Mouse (Mus musculus): ENCODE data around the gene Ccdc36. TPM values are rescaled to one million over a fixed set of nuclear protein-coding genes. Genes with fewer than 3 reads are reported as not detected.

Ccdc36 gene
- 0.96 and 0.99 TPM in 2 replicates for polyA plus RNA-seq (2015; fragmentation: Nextera tagmentation; extraction: Ambion mirVana)

DNA sequence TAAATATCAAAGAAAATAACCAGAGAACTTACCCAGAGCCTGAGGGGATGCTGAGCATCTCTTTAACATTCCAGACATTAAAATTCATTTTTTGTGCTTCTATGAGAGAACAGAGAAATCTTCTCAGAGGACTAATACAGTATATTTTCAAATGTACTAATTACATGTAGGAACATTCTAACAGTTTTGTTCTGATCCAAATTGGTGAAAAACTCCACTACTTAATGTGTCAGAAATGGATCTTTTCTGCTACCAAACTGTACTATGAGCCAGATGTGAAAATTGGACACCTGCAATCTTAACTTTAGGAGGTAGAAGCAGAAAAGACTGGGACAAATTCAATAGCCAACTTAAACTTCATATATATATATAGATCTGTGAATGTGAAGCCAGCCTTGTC lies at the start of gene Ccdc36:
Ccdc36 (minus strand) TSS at position 101 of the 400 bp plus-strand sequence.
- no peak within 1 kb of the TSS for H3K27ac ChIP-seq (ENCODE audit: low read length)
- H3K27me3 ChIP-seq (replicated peaks; ENCODE audit: control insufficient read depth, insufficient read depth, low read length) = no peaks in the 10 kb centered on the region
- no peak for ATAC-seq
- no peaks in the 10 kb centered on the region for H3K36me3 ChIP-seq (ENCODE audit: control insufficient read depth, insufficient read depth)
- no peak within 1 kb of the TSS for H3K4me2 ChIP-seq (ENCODE audit: low read length)
- no peak within 1 kb of the TSS for H3K4me3 ChIP-seq (replicated peaks; ENCODE audit: low read length)
- no peak within 1 kb of the TSS for H3K9ac ChIP-seq (replicated peaks; ENCODE audit: low read depth, low read length)
- no peaks in the 10 kb centered on the region for H3K4me1 ChIP-seq (replicated peaks; ENCODE audit: control insufficient read depth, insufficient read depth, low read length)
- no peaks in the 10 kb centered on the region for H3K9me3 ChIP-seq (ENCODE audit: control insufficient read depth, low read length)

DNA sequence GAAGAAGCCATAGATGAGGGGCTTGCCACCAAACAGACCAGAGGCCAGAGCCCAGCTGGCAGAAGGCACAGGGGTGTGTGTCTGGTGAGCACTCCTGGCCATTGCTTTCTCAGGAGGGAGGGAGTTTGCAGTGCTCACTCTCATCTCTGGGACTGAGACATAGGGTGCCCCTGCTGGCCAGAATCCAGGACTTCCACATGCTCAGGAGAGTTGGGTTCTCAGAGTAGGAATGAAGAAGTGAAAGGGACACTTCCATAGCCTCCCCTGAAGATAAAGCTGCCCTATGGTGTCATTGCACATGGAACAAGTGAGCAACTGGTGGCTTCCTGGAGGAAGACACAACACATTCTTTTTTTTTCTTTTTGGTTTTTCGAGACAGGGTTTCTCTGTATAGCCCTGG lies 46.2 kb upstream of the Ccdc36 start:
- Histone ChIP-seq H3K27me3 (replicated peaks; ENCODE audit: control insufficient read depth, insufficient read depth, low read length) (no peaks in the 10 kb centered on the region), H3K4me3 (replicated peaks; ENCODE audit: low read length) (no peak overlapping the region), H3K36me3 (ENCODE audit: control insufficient read depth, insufficient read depth) (no peaks in the 10 kb centered on the region), H3K27ac (ENCODE audit: low read length) (no peak overlapping the region), H3K4me2 (ENCODE audit: low read length) (no peak overlapping the region), H3K9ac (replicated peaks; ENCODE audit: low read depth, low read length) (no peak overlapping the region), H3K9me3 (ENCODE audit: control insufficient read depth, low read length) (no peaks in the 10 kb centered on the region), H3K4me1 (replicated peaks; ENCODE audit: control insufficient read depth, insufficient read depth, low read length) (peaks cover 7% of the 10 kb centered on the region)
- ATAC-seq = no peak
- WGBS = 42% methylated on average over 1 of the region's 1 CpGs

DNA sequence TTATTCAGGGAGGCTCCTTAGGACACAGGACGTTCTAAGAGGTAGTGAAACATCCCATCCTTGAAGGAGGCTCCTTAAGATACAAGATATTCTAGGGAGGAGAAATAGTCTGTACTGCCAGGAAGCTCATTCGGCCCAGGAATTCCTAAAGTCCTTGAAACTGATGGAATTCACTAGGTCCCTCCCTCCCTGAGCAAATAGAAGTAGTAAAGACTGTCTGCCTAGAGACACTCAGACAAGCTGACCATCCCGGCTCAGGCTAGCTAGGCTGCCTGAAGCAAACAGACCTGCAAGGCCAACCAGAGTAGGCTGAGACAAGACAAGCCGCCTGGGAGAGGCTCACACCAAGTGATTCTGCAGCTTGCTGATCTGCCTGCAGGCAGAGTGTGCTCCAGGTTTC lies 41.6 kb upstream of the Ccdc36 start:
- no peak overlapping the region for H3K4me3 ChIP-seq (replicated peaks; ENCODE audit: low read length)
- WGBS = 80% methylated on average over 4 of the region's 4 CpGs
- no peaks in the 10 kb centered on the region for H3K4me1 ChIP-seq (replicated peaks; ENCODE audit: control insufficient read depth, insufficient read depth, low read length)
- no peak overlapping the region for H3K27ac ChIP-seq (ENCODE audit: low read length)
- no peaks in the 10 kb centered on the region for H3K27me3 ChIP-seq (replicated peaks; ENCODE audit: control insufficient read depth, insufficient read depth, low read length)
- ATAC-seq = no peak
- H3K36me3 ChIP-seq (ENCODE audit: control insufficient read depth, insufficient read depth) = peaks cover 4% of the 10 kb centered on the region
- no peak overlapping the region for H3K4me2 ChIP-seq (ENCODE audit: low read length)
- H3K9ac ChIP-seq (replicated peaks; ENCODE audit: low read depth, low read length) = no peak overlapping the region
- no peaks in the 10 kb centered on the region for H3K9me3 ChIP-seq (ENCODE audit: control insufficient read depth, low read length)

DNA sequence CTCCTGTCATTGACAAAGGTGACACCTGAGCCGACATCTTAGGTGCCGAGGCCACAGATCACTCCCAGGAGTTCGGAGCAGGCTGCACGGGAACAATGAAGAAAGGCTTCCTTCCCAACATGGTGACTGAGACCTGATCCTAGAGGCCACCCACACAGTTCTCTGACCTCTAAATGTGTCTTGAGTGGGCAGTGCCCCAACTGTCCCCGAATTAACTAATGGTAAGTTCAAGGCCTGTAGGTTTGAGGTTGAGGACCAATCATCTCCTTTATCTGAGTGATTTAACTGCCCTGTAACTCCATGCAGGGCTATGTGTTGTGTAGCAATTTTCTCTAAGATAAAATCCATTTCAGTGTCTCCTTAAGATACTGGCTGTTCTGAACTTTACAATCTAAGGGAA lies 41.1 kb upstream of the Ccdc36 start:
- peaks cover 4% of the 10 kb centered on the region for H3K36me3 ChIP-seq (ENCODE audit: control insufficient read depth, insufficient read depth)
- no peak overlapping the region for H3K9ac ChIP-seq (replicated peaks; ENCODE audit: low read depth, low read length)
- H3K4me3 ChIP-seq (replicated peaks; ENCODE audit: low read length) = no peak overlapping the region
- H3K9me3 ChIP-seq (ENCODE audit: control insufficient read depth, low read length) = no peaks in the 10 kb centered on the region
- H3K4me1 ChIP-seq (replicated peaks; ENCODE audit: control insufficient read depth, insufficient read depth, low read length) = no peaks in the 10 kb centered on the region
- H3K27ac ChIP-seq (ENCODE audit: low read length) = no peak overlapping the region
- no peak for ATAC-seq
- no peaks in the 10 kb centered on the region for H3K27me3 ChIP-seq (replicated peaks; ENCODE audit: control insufficient read depth, insufficient read depth, low read length)
- no peak overlapping the region for H3K4me2 ChIP-seq (ENCODE audit: low read length)
- 72% methylated on average over 5 of the region's 5 CpGs for WGBS

DNA sequence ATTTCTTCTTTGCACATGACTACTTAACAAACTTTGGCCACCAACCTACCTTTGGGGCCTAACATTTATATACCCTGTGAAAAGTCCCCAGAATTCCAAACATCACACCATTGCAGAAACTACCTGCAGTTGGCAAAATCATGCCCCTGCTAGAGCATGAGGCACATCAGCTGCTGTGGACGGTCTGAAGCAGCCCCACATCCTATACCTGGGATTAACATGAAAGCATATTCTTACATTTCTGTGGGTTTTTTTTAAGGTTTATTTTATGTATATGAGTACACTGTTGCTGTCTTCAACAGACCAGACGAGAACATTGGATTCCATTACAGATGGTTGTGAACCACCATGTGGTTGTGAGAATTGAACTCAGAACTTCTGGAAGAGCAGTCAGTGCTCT lies 37.9 kb upstream of the Ccdc36 start:
- H3K9me3 ChIP-seq (ENCODE audit: control insufficient read depth, low read length) = no peaks in the 10 kb centered on the region

DNA sequence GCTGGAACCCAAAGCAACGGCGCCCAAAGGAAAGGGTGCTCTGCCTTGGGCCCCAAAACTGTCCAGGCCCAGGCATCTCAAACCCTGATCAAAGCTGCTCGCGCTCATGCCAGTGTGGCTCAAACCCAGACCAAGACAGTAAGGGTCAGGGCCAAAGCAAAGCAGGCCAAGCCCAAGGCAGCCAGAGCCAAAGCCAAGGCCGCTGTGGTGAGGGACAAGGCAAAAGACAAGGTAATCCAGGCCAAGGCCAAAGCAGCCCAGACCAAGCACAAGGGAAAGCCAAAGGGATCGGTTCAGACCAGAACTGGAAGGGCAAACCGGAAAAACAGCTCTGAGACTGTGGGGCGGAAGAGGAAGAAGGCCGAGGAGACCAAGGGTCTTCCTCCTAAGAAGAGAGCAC lies 35.4 kb upstream of the Ccdc36 start:
- no peaks in the 10 kb centered on the region for H3K9me3 ChIP-seq (ENCODE audit: control insufficient read depth, low read length)
- H3K4me2 ChIP-seq (ENCODE audit: low read length) = no peak overlapping the region
- H3K4me3 ChIP-seq (replicated peaks; ENCODE audit: low read length) = no peak overlapping the region
- no peak overlapping the region for H3K9ac ChIP-seq (replicated peaks; ENCODE audit: low read depth, low read length)
- no peak overlapping the region for H3K27ac ChIP-seq (ENCODE audit: low read length)
- 97% methylated on average over 9 of the region's 9 CpGs for WGBS
- H3K36me3 ChIP-seq (ENCODE audit: control insufficient read depth, insufficient read depth) = peaks cover 15% of the 10 kb centered on the region
- 0 out of 2 replicates have a peak, but pooled peaks cover under 1% of the 10 kb centered on the region for H3K27me3 ChIP-seq (replicated peaks; ENCODE audit: control insufficient read depth, insufficient read depth, low read length)
- ATAC-seq = no peak
- peaks cover 15% of the 10 kb centered on the region for H3K4me1 ChIP-seq (replicated peaks; ENCODE audit: control insufficient read depth, insufficient read depth, low read length)

More for the DNA sequence above, 37.9 kb upstream of the Ccdc36 start:
- H3K4me3 ChIP-seq (replicated peaks; ENCODE audit: low read length) = no peak overlapping the region
- H3K4me2 ChIP-seq (ENCODE audit: low read length) = no peak overlapping the region
- no peak overlapping the region for H3K27ac ChIP-seq (ENCODE audit: low read length)
- peaks cover 15% of the 10 kb centered on the region for H3K36me3 ChIP-seq (ENCODE audit: control insufficient read depth, insufficient read depth)
- H3K9ac ChIP-seq (replicated peaks; ENCODE audit: low read depth, low read length) = no peak overlapping the region
- no peak for ATAC-seq
- no peaks in the 10 kb centered on the region for H3K27me3 ChIP-seq (replicated peaks; ENCODE audit: control insufficient read depth, insufficient read depth, low read length)
- 94% methylated on average over 2 of the region's 2 CpGs for WGBS
- peaks cover 9% of the 10 kb centered on the region for H3K4me1 ChIP-seq (replicated peaks; ENCODE audit: control insufficient read depth, insufficient read depth, low read length)

DNA sequence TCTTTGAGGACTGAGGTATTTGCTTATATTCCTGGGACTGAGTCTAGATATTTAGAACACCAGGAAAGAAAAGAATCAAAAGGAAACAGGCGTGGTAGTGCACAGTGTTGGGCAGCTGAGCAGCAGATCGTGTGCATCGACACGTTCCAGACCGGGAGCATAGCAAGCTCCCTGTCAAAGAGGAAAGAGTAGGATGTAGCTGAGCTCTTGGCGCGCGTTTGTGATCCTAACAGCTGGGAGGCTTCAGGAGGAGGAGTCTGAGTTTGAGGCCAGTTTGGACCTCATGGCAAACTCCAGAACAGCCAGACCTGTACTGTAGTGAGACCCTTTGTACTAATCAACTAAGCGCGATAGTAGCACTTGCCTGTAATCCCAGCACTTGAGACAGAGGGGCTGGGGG lies 33.9 kb upstream of the Ccdc36 start:
- H3K4me3 ChIP-seq (replicated peaks; ENCODE audit: low read length) = no peak overlapping the region
- peaks cover 15% of the 10 kb centered on the region for H3K4me1 ChIP-seq (replicated peaks; ENCODE audit: control insufficient read depth, insufficient read depth, low read length)
- H3K27ac ChIP-seq (ENCODE audit: low read length) = no peak overlapping the region
- 92% methylated on average over 10 of the region's 10 CpGs for WGBS
- H3K9ac ChIP-seq (replicated peaks; ENCODE audit: low read depth, low read length) = no peak overlapping the region
- H3K9me3 ChIP-seq (ENCODE audit: control insufficient read depth, low read length) = no peaks in the 10 kb centered on the region
- peaks cover 15% of the 10 kb centered on the region for H3K36me3 ChIP-seq (ENCODE audit: control insufficient read depth, insufficient read depth)
- ATAC-seq = no peak
- H3K27me3 ChIP-seq (replicated peaks; ENCODE audit: control insufficient read depth, insufficient read depth, low read length) = 0 out of 2 replicates have a peak, but pooled peaks cover 2% of the 10 kb centered on the region
- no peak overlapping the region for H3K4me2 ChIP-seq (ENCODE audit: low read length)

DNA sequence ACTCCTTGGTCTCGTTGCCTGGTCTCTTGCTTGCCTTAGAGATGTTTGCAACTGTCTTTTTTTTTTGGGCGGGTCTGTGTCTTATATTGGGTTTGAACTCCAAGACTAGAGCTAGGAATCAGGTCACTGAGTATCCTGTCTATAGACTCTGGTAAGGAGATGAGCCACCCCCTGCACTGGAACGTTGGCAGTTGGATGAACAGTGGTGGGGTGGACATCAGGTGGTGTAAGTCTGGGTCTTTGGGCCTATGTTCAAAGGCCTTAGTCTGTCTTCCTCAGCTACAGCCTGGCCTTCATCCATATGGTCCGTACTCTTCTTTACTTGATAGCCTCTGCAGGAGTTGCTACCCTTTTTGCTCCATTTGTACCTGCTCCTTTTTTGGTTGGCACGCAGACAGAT lies 33.4 kb upstream of the Ccdc36 start:
- H3K9me3 ChIP-seq (ENCODE audit: control insufficient read depth, low read length) = no peaks in the 10 kb centered on the region
- H3K4me2 ChIP-seq (ENCODE audit: low read length) = peak overlapping the region; percentile 92
- peaks cover 15% of the 10 kb centered on the region for H3K36me3 ChIP-seq (ENCODE audit: control insufficient read depth, insufficient read depth)
- no peak overlapping the region for H3K9ac ChIP-seq (replicated peaks; ENCODE audit: low read depth, low read length)
- H3K27me3 ChIP-seq (replicated peaks; ENCODE audit: control insufficient read depth, insufficient read depth, low read length) = 0 out of 2 replicates have a peak, but pooled peaks cover 2% of the 10 kb centered on the region
- no peak overlapping the region for H3K27ac ChIP-seq (ENCODE audit: low read length)
- no peak for ATAC-seq
- peaks cover 15% of the 10 kb centered on the region for H3K4me1 ChIP-seq (replicated peaks; ENCODE audit: control insufficient read depth, insufficient read depth, low read length)
- peak overlapping the region; percentile 95 for H3K4me3 ChIP-seq (replicated peaks; ENCODE audit: low read length)
- 90% methylated on average over 5 of the region's 5 CpGs for WGBS

DNA sequence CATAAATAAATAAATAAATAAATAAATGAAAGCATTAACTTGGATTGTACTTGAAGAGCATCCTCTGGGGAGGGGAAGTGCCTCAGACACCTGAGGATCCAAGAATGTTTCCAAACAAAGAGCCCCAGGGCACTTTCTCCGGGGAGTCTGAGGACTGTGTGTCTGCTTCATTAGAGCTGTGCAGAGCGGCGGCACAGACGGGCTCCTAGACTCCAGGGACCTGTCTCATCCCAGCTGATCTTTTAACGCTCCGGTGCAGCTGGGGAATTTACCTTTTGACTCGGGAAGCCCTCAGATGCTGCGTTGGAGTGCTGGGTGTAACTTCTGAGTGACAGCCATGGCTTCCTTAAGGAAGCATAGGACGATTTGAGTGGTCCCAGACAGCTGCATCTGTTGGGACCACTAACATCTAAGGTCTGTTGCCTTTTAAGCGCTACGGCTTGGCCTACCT lies 32.9 kb upstream of the Ccdc36 start, which contains the start of gene Klhdc8b:
Klhdc8b (minus strand) TSS at position 401 of the 451 bp plus-strand sequence.
- H3K9me3 ChIP-seq (ENCODE audit: control insufficient read depth, low read length) = no peaks in the 10 kb centered on the region
- H3K4me1 ChIP-seq (replicated peaks; ENCODE audit: control insufficient read depth, insufficient read depth, low read length) = peaks cover 15% of the 10 kb centered on the region
- peak within 1 kb of the TSS; percentile 73 for H3K27ac ChIP-seq (ENCODE audit: low read length)
- 25% methylated on average over 11 of the region's 11 CpGs for WGBS
- no peak; the same call in 1 of the 2 replicates for ATAC-seq
- H3K9ac ChIP-seq (replicated peaks; ENCODE audit: low read depth, low read length) = peak within 1 kb of the TSS; percentile 83
- H3K27me3 ChIP-seq (replicated peaks; ENCODE audit: control insufficient read depth, insufficient read depth, low read length) = 0 out of 2 replicates have a peak, but pooled peaks cover 2% of the 10 kb centered on the region
- peak within 1 kb of the TSS; percentile 95 for H3K4me3 ChIP-seq (replicated peaks; ENCODE audit: low read length)
- peaks cover 15% of the 10 kb centered on the region for H3K36me3 ChIP-seq (ENCODE audit: control insufficient read depth, insufficient read depth)
- H3K4me2 ChIP-seq (ENCODE audit: low read length) = peak within 1 kb of the TSS; percentile 92

All from forebrain, embryonic 16.5 days (tissue).